Mouse (Mus musculus): Measurements from ENCODE around the gene Myo9b.
"Not testable (repeated sequence)": the region's sequence is repeated elsewhere in the genome, so short reads cannot be mapped to it uniquely, and the experiment has no call there.

The Myo9b gene

DNA sequence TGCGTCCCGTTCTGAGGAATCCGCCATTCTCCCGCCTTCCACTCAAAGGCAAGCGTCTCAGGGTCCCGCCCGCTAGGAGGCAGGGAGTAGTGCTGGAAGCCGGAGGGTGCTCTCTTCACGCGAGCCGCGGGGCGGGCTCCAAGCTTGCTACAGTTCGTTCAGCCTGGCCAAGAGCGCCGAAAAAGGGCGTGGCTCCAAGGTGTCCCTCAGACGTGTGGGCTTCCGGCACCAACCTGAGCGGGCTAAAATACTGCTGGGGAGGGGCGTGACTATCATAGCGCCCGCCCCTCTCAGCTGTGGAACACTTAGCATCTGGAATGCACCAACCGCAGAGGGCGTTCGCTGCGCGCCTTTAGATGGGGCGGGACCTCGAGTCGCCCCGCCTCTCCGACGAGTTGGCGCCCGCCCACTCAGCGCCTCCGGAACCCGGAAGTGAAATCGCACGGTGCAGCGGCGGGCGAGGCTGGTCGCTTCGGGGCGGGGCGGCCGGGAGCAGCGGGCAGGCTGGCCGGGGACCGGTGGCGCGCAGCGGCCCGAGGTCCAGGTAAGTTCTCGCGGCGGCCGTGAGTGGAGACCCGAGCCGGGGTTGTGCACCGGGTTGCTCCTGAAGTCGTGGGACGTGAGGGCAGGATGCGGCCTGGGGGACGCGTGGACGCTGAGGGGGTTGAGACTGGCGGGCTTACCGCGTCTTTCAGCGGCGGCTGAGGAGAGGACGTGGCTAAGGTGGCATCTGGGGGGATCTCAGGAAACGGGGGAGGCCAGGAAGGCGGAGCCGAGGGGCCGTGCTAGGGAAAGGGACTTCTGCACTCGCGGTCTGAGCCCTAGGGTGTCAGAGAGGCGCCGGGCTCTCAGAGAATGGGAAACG lies at the start of gene Myo9b, which contains the start of gene Haus8:
Gene Myo9b, plus strand, starts transcription at position 429 of the 865 bp plus-strand sequence.
Gene Haus8, minus strand, starts transcription at position 649 of the 865 bp plus-strand sequence.
- DNase-seq (ENCODE audit: low read depth, low spot score): peak; percentile 100

GRCm38 (mm10) chr8:71224560-71224959 lies 48.0 kb upstream of the Myo9b start:
- peak; percentile 35 for DNase-seq (ENCODE audit: low read depth, low spot score)

DNA sequence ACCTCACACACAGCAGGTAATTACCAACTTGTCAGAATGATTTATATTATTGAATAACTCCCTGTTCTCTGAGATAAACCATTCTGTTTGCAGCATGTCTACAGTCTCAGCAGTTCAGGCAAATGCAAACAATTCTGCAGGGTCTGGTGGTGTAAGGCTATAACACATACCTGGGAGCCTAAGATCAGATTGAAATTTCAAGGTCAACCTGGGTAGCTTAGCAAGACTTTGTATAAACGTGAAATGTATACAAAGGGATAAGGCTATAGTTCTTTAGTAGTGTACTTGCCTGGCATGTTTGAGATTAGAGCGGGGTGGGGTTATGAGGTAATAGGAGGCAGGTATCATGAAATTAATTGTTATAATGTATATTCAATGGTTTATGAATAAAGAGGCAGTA lies 29.8 kb upstream of the Myo9b start:
- DNase-seq (ENCODE audit: low read depth, low spot score): no peak

GRCm38 (mm10) chr8:71248203-71248602 lies 24.3 kb upstream of the Myo9b start:
- DNase-seq (ENCODE audit: low read depth, low spot score): no peak

DNA sequence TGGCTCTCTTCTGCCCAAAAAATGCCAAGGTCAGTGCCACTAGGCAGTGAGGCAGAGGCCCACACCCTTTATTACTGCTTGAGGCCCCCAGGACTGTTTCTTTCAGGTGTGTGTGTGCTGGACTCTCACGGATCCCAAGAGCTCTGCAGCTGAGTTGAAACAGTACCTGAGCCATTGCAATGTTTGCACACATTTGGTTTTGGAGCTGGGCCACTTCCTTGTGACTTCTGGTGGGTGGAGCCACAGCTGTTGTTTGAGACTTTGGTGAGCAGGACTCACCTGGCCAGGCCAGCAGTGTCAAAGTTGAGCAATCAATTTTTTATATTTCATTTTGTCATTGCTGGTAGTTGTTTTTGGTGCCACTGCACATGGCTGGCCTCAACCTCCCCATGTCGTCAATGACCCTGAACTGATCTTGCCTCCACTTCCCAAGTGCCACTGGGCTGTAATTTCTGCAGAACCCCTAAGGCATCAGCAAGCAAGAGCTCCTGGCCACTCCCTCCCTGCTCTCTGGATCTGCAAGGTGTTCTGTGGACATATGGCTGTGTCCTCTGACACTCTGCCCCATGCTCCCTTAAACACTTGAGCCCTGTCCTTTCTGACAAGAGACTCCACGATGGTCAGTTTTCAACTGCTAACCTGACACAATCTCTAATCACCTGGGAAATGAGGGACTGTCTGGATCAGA lies 15.8 kb upstream of the Myo9b start:
- DNase-seq (ENCODE audit: low read depth, low spot score): no peak

DNA sequence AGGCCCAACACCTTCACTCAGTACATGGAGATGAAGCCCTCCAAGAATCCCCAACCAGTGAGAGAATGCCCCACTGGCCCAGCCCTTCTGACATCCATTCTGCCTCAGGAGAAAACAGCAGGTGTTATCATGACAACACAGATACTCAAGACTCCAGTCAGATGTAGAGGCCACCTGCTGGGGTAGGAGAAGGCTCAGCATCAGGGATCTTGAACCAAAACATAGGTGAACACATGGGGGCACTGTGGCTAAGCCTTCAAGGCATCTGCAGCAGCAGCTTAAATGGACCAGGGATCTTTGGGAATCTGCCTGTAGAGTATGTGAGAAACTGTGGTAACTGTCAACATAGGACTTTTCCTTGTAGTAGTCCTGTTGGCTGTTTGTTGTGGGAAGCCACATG lies 11.3 kb upstream of the Myo9b start:
- peak; percentile 91 for DNase-seq (ENCODE audit: low read depth, low spot score)

- no peak for DNase-seq (ENCODE audit: low read depth, low spot score)
Observed at GRCm38 (mm10) chr8:71267690-71268089, 4.8 kb upstream of the Myo9b start.

GRCm38 (mm10) chr8:71268286-71268685 lies 4.2 kb upstream of the Myo9b start:
- not testable (repeated sequence) for DNase-seq (ENCODE audit: low read depth, low spot score)

GRCm38 (mm10) chr8:71271630-71272029 lies 884 bp upstream of the Myo9b start:
- DNase-seq (ENCODE audit: low read depth, low spot score): peak; percentile 32

DNA sequence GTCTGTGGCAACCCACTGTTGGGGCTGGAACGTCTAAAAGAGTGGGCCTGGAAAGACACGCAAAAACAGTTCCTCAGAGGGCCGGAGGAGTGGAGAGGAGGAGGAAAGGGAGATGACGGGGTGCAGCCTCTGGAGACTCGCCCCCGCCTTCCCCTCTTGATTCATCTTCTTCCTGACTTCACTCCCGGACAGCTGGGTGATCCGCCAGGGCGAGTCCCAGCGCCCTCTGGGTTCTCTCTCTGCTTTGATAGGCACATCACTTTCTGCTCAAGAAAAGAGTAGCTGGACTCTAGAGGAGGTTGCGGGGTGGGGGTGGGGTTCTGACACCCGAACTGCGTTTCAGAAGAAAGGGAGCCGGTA lies 617 bp downstream of the Myo9b start:
- DNase-seq (ENCODE audit: low read depth, low spot score): peak; percentile 61

DNA sequence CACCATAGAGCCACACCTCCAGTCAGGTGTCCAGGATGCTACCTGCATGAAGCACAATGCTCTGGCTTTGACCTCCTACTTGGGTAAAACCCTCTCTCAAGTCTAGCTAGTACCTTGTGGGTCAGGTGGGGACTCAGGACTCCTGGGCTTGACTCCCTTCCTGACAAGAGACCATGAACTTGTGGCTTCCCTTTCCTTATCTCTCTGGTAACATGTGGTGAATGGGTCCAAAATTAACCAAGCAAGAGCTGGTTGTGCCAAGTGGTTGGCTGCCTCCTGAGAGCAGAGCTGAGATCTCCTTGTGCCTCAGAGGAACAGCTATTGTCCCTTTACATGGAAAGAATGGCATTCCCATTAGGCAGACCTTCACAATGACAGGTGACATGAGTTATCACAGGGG lies 2.0 kb downstream of the Myo9b start:
- no peak for DNase-seq (ENCODE audit: low read depth, low spot score)

DNA sequence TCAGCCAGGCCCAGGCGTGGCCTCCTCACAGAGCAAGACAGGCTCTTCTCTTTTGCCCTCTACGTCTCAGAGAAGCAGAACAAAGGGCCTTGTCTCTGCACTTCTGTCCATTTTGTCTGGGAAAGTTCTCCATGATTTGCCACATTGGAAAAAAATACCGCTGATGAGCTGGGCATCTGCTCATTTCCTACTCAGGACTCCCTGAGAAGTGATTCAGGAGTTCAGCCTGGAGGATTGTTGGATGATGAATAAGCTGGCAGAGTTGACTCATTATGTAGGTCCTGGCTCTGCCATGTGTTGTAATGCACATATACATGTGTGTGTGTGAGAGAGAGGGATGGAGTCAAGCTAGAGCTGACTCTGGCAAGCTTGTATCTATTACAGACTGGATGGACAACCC lies 3.7 kb downstream of the Myo9b start:
- DNase-seq (ENCODE audit: low read depth, low spot score): no peak

GRCm38 (mm10) chr8:71279409-71279808 lies 6.9 kb downstream of the Myo9b start:
- not testable (repeated sequence) for DNase-seq (ENCODE audit: low read depth, low spot score)

GRCm38 (mm10) chr8:71281731-71282130 lies 9.2 kb downstream of the Myo9b start:
- DNase-seq (ENCODE audit: low read depth, low spot score): not testable (repeated sequence)

DNA sequence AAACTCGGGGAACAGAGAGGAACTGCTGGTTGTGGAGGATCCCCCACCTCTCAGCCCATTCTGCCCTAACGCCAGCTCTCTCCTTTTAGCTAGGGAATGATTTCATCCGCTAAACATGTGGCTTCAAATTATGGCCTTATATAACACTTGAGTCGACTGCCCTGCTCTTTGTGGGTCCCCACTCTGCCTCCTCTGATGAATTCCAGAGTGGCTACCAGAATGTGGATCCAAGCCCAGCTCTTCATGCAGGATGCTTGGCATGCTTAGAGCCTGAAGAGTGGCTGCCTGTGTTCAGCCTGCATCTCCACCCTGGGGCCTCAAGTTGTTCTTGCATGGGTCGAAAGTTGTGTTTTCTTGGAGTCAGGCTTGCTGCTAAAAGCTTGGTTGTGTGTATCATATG lies 10.1 kb downstream of the Myo9b start:
- DNase-seq (ENCODE audit: low read depth, low spot score): no peak

DNA sequence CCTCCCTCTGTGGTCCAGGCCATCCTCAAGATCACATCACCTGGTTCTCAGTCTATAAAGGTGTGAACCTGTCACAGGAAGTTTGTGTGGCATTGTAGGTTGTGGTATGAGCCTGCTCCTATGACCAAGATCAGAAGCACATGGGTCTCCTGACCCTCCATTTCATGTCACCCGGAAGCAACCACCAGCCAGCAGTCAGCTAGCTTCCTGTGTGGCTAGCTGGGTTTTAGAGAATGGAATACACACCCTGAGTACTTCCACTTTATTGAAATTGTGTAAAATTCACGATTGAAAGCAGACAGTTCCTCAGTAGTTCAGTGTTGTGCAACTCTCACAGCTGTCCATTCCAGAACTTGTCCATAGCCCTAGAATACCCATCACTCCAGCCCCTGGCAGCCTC lies 13.7 kb downstream of the Myo9b start:
- DNase-seq (ENCODE audit: low read depth, low spot score): not testable (repeated sequence)

DNA sequence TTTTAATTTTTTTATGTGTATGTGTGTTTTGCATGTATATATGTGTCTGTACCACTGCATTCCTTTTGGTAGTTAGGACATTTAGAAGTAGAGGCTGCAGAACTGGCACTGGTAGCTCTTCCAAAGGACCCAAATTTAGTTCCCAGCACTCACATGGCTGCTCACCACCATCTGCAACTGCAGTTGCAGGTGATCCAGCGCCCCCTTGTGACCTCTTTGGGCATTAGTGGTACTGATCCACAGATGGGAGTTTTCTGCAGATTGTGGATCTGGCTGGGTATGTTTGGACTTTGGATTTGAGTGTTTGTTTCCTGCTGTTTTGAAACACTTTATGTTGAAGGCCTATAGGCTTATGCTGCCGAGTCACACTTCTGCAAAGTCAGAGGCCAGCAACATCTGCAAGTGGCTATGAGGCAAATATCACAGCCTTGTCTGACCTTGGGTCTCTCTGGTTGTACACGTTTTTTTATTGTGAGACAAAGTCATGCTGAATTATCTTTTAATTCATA lies 16.0 kb downstream of the Myo9b start:
- peak; percentile 52 for DNase-seq (ENCODE audit: low read depth, low spot score)

GRCm38 (mm10) chr8:71289098-71289497 lies 16.6 kb downstream of the Myo9b start:
- DNase-seq (ENCODE audit: low read depth, low spot score): no peak

DNA sequence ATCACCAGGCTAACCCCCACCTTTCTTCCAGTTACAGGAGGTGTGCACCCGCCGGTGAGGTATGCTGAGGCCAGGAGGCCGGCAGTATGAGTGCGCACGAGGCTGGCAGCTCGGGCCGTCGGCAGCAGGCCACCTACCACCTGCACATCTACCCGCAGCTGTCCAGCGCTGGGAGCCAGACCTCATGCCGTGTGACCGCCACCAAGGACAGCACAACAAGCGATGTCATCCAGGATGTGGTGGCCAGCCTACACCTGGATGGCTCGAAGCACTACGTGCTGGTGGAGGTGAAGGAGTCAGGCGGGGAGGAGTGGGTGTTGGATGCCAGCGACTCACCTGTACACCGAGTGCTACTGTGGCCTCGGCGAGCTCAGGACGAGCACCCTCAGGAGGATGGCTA lies 17.7 kb downstream of the Myo9b start:
- DNase-seq (ENCODE audit: low read depth, low spot score): peak; percentile 17

GRCm38 (mm10) chr8:71290911-71291310 lies 18.4 kb downstream of the Myo9b start:
- DNase-seq (ENCODE audit: low read depth, low spot score): no peak

DNA sequence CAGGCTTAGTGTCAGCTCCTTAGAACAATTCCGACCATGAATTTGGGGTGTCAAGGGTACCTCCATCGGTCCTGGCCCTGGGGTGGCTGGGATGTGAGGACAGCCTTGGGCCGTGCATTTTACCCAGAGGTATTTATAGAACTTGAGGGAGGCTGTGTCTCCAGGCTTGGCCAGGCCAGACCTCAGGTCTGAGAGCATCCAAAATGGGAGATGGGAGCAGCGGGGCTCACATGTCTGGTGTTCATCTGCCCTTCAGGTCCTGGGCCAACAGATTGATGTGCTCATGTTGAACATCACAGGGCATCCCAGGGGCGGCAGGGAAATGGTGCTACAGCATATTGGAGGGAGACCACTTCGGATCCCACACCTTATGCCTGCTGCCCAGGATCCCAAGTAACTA lies 18.8 kb downstream of the Myo9b start:
- DNase-seq (ENCODE audit: low read depth, low spot score): no peak

DNA sequence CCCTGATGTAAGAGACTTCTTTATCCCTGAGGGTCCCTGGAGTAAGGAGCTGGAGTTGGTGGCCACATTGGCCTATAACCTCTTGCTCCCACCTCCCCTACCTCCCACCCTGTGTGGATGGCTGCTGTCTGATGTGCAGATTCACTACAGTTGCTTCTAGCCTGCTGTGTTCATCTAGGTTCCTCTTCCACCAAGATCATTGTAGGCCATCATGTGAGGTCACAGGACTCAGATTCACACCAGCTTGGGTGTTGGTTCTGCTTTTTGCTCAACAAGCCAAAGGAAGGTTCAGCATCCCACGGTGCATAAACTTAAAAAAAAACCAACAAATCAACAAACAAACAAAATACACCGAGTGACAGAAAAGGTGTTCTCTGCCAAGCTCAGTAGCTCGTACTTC lies 21.4 kb downstream of the Myo9b start:
- DNase-seq (ENCODE audit: low read depth, low spot score): not testable (repeated sequence)

- no peak for DNase-seq (ENCODE audit: low read depth, low spot score)
Observed at GRCm38 (mm10) chr8:71296188-71296621, 23.7 kb downstream of the Myo9b start.
